Mouse (Mus musculus) neural tube, embryonic 13.5 days (tissue): ENCODE measurements around the gene Flrt1. TPM values are rescaled to one million over a fixed set of nuclear protein-coding genes. Genes with fewer than 3 reads are reported as not detected.

Experiments
- ATAC-seq: fragments of 200-750 bp; cut with Nextera tagmentation; 2 replicates; pipeline ENCODE4 v1.8.0; 2017; ENCODE audit warnings: low read depth, mild to moderate bottlenecking, moderate TSS enrichment, moderate library complexity
- H3K27ac ChIP-seq: fragments of 300-500 bp; sonication (generic); replicated peaks from 2 replicates; pipeline ENCODE4 v1.5.1; 2015; ENCODE audit warnings: moderate library complexity, mild to moderate bottlenecking, inconsistent platforms
- H3K27me3 ChIP-seq: fragments of 300-500 bp; sonication (generic); 2 replicates; pipeline ENCODE4 v1.6.1; 2015; ENCODE audit warnings: mild to moderate bottlenecking, inconsistent platforms
- H3K36me3 ChIP-seq: fragments of 300-500 bp; sonication (generic); 2 replicates; pipeline ENCODE4 v1.6.1; 2015; ENCODE audit warnings: mild to moderate bottlenecking, inconsistent platforms
- H3K4me1 ChIP-seq: fragments of 300-500 bp; sonication (generic); replicated peaks from 2 replicates; pipeline ENCODE4 v1.6.1; 2015; ENCODE audit warnings: inconsistent platforms
- H3K4me2 ChIP-seq: fragments of 300-500 bp; sonication (generic); 2 replicates; pipeline ENCODE4 v1.6.1; 2015; ENCODE audit warnings: inconsistent platforms, mild to moderate bottlenecking, moderate library complexity
- H3K4me3 ChIP-seq: fragments of 300-500 bp; sonication (generic); 2 replicates; pipeline ENCODE4 v1.5.1; 2015; ENCODE audit warnings: mild to moderate bottlenecking, inconsistent platforms
- H3K9ac ChIP-seq: fragments of 300-500 bp; sonication (generic); 2 replicates; pipeline ENCODE4 v1.6.1; 2015; ENCODE audit warnings: moderate library complexity, mild to moderate bottlenecking, inconsistent platforms
- H3K9me3 ChIP-seq: fragments of 300-500 bp; sonication (generic); 2 replicates; pipeline ENCODE4 v1.6.1; 2016; ENCODE audit warnings: inconsistent platforms
- WGBS: fragments of 180-500 bp; shearing (Covaris S2); methylation state at CpG from one replicate; pipeline ENCODE4 v1.1.7; 2015; 5-methylcytosine and 5-hydroxymethylcytosine counted together
- polyA plus RNA-seq: library from polyadenylated mRNA; unstranded; fragments of >200 nt; fragmentation: Nextera tagmentation; extraction: Ambion mirVana; gene quantifications from 2 replicates; pipeline ENCODE4 v1.2.1, GENCODE M21; 2015

Gene Flrt1
- polyA plus RNA-seq = 9.6 and 10.9 TPM in 2 replicates

- H3K27ac ChIP-seq = peak within 1 kb of the TSS; percentile 70
- H3K4me1 ChIP-seq = peaks cover 76% of the 10 kb centered on the region
- H3K36me3 ChIP-seq = no peaks in the 10 kb centered on the region
- ATAC-seq = no peak
- peak within 1 kb of the TSS; percentile 31; the same call in 1 of the 2 replicates for H3K9ac ChIP-seq
- H3K9me3 ChIP-seq = no peaks in the 10 kb centered on the region
- peaks cover 67% of the 10 kb centered on the region for H3K27me3 ChIP-seq
- H3K4me2 ChIP-seq = no peak within 1 kb of the TSS
- H3K4me3 ChIP-seq = no peak within 1 kb of the TSS
- WGBS = 33% methylated on average over 9 of the region's 9 CpGs
These were observed at the start of gene Flrt1 for GRCm38 (mm10) chr19:7105544-7105943. Gene Flrt1 (minus strand): TSS chr19:7105729.

GRCm38 (mm10) chr19:7155196-7155595 lies 49.7 kb upstream of the Flrt1 start:
- no peak overlapping the region for H3K9ac ChIP-seq
- H3K36me3 ChIP-seq = no peaks in the 10 kb centered on the region
- H3K27ac ChIP-seq = peak overlapping the region; percentile 61
- no peak overlapping the region for H3K4me2 ChIP-seq
- ATAC-seq = no peak
- H3K27me3 ChIP-seq = peaks cover 29% of the 10 kb centered on the region
- H3K9me3 ChIP-seq = no peaks in the 10 kb centered on the region
- H3K4me1 ChIP-seq = peaks cover 95% of the 10 kb centered on the region
- WGBS = 38% methylated on average over 5 of the region's 6 CpGs
- no peak overlapping the region for H3K4me3 ChIP-seq

GRCm38 (mm10) chr19:7153232-7153631 lies 47.7 kb upstream of the Flrt1 start:
- H3K36me3 ChIP-seq = no peaks in the 10 kb centered on the region
- 18% methylated on average over 7 of the region's 7 CpGs for WGBS
- H3K4me2 ChIP-seq = no peak overlapping the region
- H3K4me1 ChIP-seq = peaks cover 98% of the 10 kb centered on the region
- no peak for ATAC-seq
- H3K27ac ChIP-seq = peak overlapping the region; percentile 67
- peaks cover 24% of the 10 kb centered on the region for H3K27me3 ChIP-seq
- peak overlapping the region; percentile 1; the same call in 1 of the 2 replicates for H3K9ac ChIP-seq
- H3K9me3 ChIP-seq = no peaks in the 10 kb centered on the region
- H3K4me3 ChIP-seq = no peak overlapping the region

GRCm38 (mm10) chr19:7151927-7152653 lies 46.6 kb upstream of the Flrt1 start:
- Histone ChIP-seq H3K9ac (no peak overlapping the region), H3K36me3 (no peaks in the 10 kb centered on the region), H3K4me3 (no peak overlapping the region), H3K27ac (no peak overlapping the region), H3K27me3 (peaks cover 35% of the 10 kb centered on the region), H3K4me1 (peaks cover 98% of the 10 kb centered on the region), H3K9me3 (no peaks in the 10 kb centered on the region), H3K4me2 (no peak overlapping the region)
- WGBS = 75% methylated on average over 6 of the region's 6 CpGs
- no peak for ATAC-seq

- no peak for ATAC-seq
- Histone ChIP-seq H3K36me3 (no peaks in the 10 kb centered on the region), H3K27me3 (peaks cover 38% of the 10 kb centered on the region), H3K4me3 (no peak overlapping the region), H3K9me3 (no peaks in the 10 kb centered on the region), H3K27ac (no peak overlapping the region), H3K9ac (no peak overlapping the region), H3K4me2 (no peak overlapping the region), H3K4me1 (peaks cover 98% of the 10 kb centered on the region)
- WGBS = 68% methylated on average over 7 of the region's 7 CpGs
These were observed 45.9 kb upstream of the Flrt1 start for GRCm38 (mm10) chr19:7151300-7151926.

GRCm38 (mm10) chr19:7149158-7149685 lies 43.7 kb upstream of the Flrt1 start:
- no peak overlapping the region for H3K4me2 ChIP-seq
- H3K9me3 ChIP-seq = no peaks in the 10 kb centered on the region
- H3K36me3 ChIP-seq = no peaks in the 10 kb centered on the region
- no peak overlapping the region for H3K4me3 ChIP-seq
- ATAC-seq = no peak
- peaks cover 93% of the 10 kb centered on the region for H3K4me1 ChIP-seq
- H3K27me3 ChIP-seq = peaks cover 51% of the 10 kb centered on the region
- H3K27ac ChIP-seq = peak overlapping the region; percentile 42; the same call in 1 of the 2 replicates
- H3K9ac ChIP-seq = 0 out of 2 replicates have a peak overlapping the region, but pooled peaks have one; percentile 32
- 47% methylated on average over 7 of the region's 7 CpGs for WGBS

GRCm38 (mm10) chr19:7148541-7149085 lies 43.1 kb upstream of the Flrt1 start:
- H3K27ac ChIP-seq = peak overlapping the region; percentile 42
- ATAC-seq = no peak
- peaks cover 48% of the 10 kb centered on the region for H3K27me3 ChIP-seq
- H3K4me3 ChIP-seq = no peak overlapping the region
- 55% methylated on average over 8 of the region's 8 CpGs for WGBS
- no peaks in the 10 kb centered on the region for H3K9me3 ChIP-seq
- H3K4me2 ChIP-seq = no peak overlapping the region
- H3K4me1 ChIP-seq = peaks cover 93% of the 10 kb centered on the region
- no peaks in the 10 kb centered on the region for H3K36me3 ChIP-seq
- H3K9ac ChIP-seq = 0 out of 2 replicates have a peak overlapping the region, but pooled peaks have one; percentile 32

- peak overlapping the region; percentile 42 for H3K27ac ChIP-seq
- 37% methylated on average over 4 of the region's 4 CpGs for WGBS
- no peaks in the 10 kb centered on the region for H3K9me3 ChIP-seq
- H3K4me2 ChIP-seq = no peak overlapping the region
- H3K9ac ChIP-seq = no peak overlapping the region
- no peak for ATAC-seq
- H3K36me3 ChIP-seq = no peaks in the 10 kb centered on the region
- no peak overlapping the region for H3K4me3 ChIP-seq
- H3K27me3 ChIP-seq = peaks cover 48% of the 10 kb centered on the region
- H3K4me1 ChIP-seq = peaks cover 93% of the 10 kb centered on the region
These were observed 42.6 kb upstream of the Flrt1 start for GRCm38 (mm10) chr19:7148096-7148495.

- Histone ChIP-seq H3K36me3 (no peaks in the 10 kb centered on the region), H3K4me3 (no peak overlapping the region), H3K9me3 (no peaks in the 10 kb centered on the region), H3K27me3 (peaks cover 48% of the 10 kb centered on the region), H3K4me1 (peaks cover 95% of the 10 kb centered on the region), H3K4me2 (no peak overlapping the region), H3K27ac (no peak overlapping the region), H3K9ac (peak overlapping the region; percentile 34; the same call in 1 of the 2 replicates)
- WGBS = 65% methylated on average over 13 of the region's 13 CpGs
- no peak for ATAC-seq
These were observed 40.8 kb upstream of the Flrt1 start for GRCm38 (mm10) chr19:7146376-7146775.

GRCm38 (mm10) chr19:7144458-7144857 lies 38.9 kb upstream of the Flrt1 start:
- H3K4me3 ChIP-seq = peak overlapping the region; percentile 25; the same call in 1 of the 2 replicates
- peak overlapping the region; percentile 53 for H3K4me2 ChIP-seq

GRCm38 (mm10) chr19:7143854-7144253 lies 38.3 kb upstream of the Flrt1 start:
- WGBS = under 1% methylated on average over 20 of the region's 20 CpGs

More at GRCm38 (mm10) chr19:7144458-7144857, 38.9 kb upstream of the Flrt1 start:
- Histone ChIP-seq H3K27ac (no peak overlapping the region; the same call in 1 of the 2 replicates), H3K36me3 (no peaks in the 10 kb centered on the region), H3K9ac (peak overlapping the region; percentile 55; the same call in 1 of the 2 replicates), H3K4me1 (peaks cover 95% of the 10 kb centered on the region), H3K9me3 (no peaks in the 10 kb centered on the region), H3K27me3 (peaks cover 44% of the 10 kb centered on the region)
- 58% methylated on average over 3 of the region's 3 CpGs for WGBS
- ATAC-seq = no peak

More at GRCm38 (mm10) chr19:7143854-7144253, 38.3 kb upstream of the Flrt1 start:
- peak; percentile 41; the same call in 1 of the 2 replicates for ATAC-seq
- no peaks in the 10 kb centered on the region for H3K9me3 ChIP-seq
- H3K36me3 ChIP-seq = no peaks in the 10 kb centered on the region
- H3K4me1 ChIP-seq = peaks cover 95% of the 10 kb centered on the region
- H3K9ac ChIP-seq = peak overlapping the region; percentile 55
- peak overlapping the region; percentile 25 for H3K4me3 ChIP-seq
- H3K4me2 ChIP-seq = peak overlapping the region; percentile 53
- H3K27me3 ChIP-seq = peaks cover 42% of the 10 kb centered on the region
- H3K27ac ChIP-seq = peak overlapping the region; percentile 77
